ENCODE assay signal across 10 mouse cellular contexts in the genomic region with DNA sequence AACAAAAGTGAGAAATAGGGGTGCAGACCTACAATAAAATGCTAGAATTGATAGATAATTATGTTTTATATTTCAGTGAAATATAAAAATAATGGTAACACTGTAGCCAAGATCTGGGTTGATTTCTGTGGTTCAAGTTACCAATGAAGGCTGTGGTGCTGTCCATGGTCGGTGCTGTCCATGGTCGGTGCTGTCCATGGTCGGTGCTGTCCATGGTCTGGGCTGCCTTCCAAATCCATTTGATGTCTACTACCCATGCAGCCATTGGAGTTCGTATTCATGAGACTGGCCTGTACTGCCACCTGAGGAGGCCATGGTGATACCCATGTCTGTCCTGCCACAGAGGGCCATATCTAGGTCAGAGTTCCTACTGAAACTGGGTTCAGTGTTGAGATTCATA.
DNase-seq lines count a peak whose midpoint lies in the region; ATAC-seq and TF ChIP-seq lines count a peak whose summit lies in the region.
"Had no signal": no experiment of that assay in that cellular context is flagged by ENCODE, and none has a peak within 500 bp of the region (broad histone marks: within the 10 kb centered on the region; RNA-seq: fewer than 3 reads in every experiment).

No protein-coding gene starts in this region.

- WGBS in heart, embryonic 12.5 days = 64% methylated on average over 4 of the region's 4 CpGs
- 57% methylated on average over 4 of the region's 4 CpGs for WGBS in heart, adult 2 months
- WGBS in kidney, postnatal 0 days = 61% methylated on average over 4 of the region's 4 CpGs
- 73% methylated on average over 4 of the region's 4 CpGs for WGBS in hindbrain, embryonic 16.5 days

- no peaks in the 10 kb centered on the region for H3K36me3 ChIP-seq in heart, embryonic 12.5 days
- H3K36me3 ChIP-seq in heart, adult 2 months (ENCODE audit: control insufficient read depth, insufficient read depth, low read length) = no peaks in the 10 kb centered on the region
- H3K36me3 ChIP-seq in kidney, postnatal 0 days (ENCODE audit: insufficient read depth, low read length) = no peaks in the 10 kb centered on the region
- no peaks in the 10 kb centered on the region for H3K36me3 ChIP-seq in hindbrain, embryonic 16.5 days (ENCODE audit: control insufficient read depth, insufficient read depth, low read length)
- H3K36me3 ChIP-seq: neural tube, embryonic 12.5 days had no signal

- no peaks in the 10 kb centered on the region for H3K27me3 ChIP-seq in heart, embryonic 12.5 days (replicated peaks)
- no peaks in the 10 kb centered on the region for H3K27me3 ChIP-seq in heart, adult 2 months (ENCODE audit: control insufficient read depth, insufficient read depth, low read length)
- no peaks in the 10 kb centered on the region for H3K27me3 ChIP-seq in kidney, postnatal 0 days (ENCODE audit: insufficient read depth, low read length)
- H3K27me3 ChIP-seq in hindbrain, embryonic 16.5 days (replicated peaks; ENCODE audit: control insufficient read depth, insufficient read depth, low read length) = no peaks in the 10 kb centered on the region
- H3K27me3 ChIP-seq: neural tube, embryonic 12.5 days had no signal

- no peaks in the 10 kb centered on the region for H3K79me2 ChIP-seq in heart, adult 2 months (replicated peaks; ENCODE audit: control insufficient read depth, insufficient read depth, low read length)

- H3K4me1 ChIP-seq in heart, embryonic 12.5 days (replicated peaks) = no peaks in the 10 kb centered on the region
- H3K4me1 ChIP-seq in heart, adult 2 months (ENCODE audit: control insufficient read depth, insufficient read depth, low read length) = no peaks in the 10 kb centered on the region
- H3K4me1 ChIP-seq in kidney, postnatal 0 days (replicated peaks; ENCODE audit: insufficient read depth, low read length) = no peaks in the 10 kb centered on the region
- H3K4me1 ChIP-seq in hindbrain, embryonic 16.5 days (ENCODE audit: control insufficient read depth, insufficient read depth, low read depth, low read length) = no peaks in the 10 kb centered on the region
- H3K4me1 ChIP-seq: neural tube, embryonic 12.5 days had no signal

- intact Hi-C loops in heart, adult 2 months (cut with DNase I) = no loop called here

- no peak for DNase-seq in heart, adult 2 months
- peak; percentile 35 for DNase-seq in ovary, postnatal 10 days (ENCODE audit: low spot score)
- no peak for DNase-seq in ovary, adult 18-20 months (ENCODE audit: low spot score)
- peak; percentile 40 for DNase-seq in kidney, postnatal 0 days (ENCODE audit: low spot score)
- DNase-seq: cerebellum, adult 9-11 months had no signal

- TF ChIP-seq POLR2A in heart, adult 2 months (IDR thresholded peaks at IDR 0.05; ENCODE audit: insufficient read depth, low read depth, low read length) = no peak

- H3K9me3 ChIP-seq in heart, embryonic 12.5 days (replicated peaks) = no peaks in the 10 kb centered on the region
- H3K9me3 ChIP-seq in kidney, postnatal 0 days (replicated peaks; ENCODE audit: low read length) = no peaks in the 10 kb centered on the region
- H3K9me3 ChIP-seq in hindbrain, embryonic 16.5 days (ENCODE audit: control insufficient read depth, low read length) = no peaks in the 10 kb centered on the region
- H3K9me3 ChIP-seq: neural tube, embryonic 12.5 days had no signal

- no peak overlapping the region for H3K4me2 ChIP-seq in heart, embryonic 12.5 days
- H3K4me2 ChIP-seq in kidney, postnatal 0 days (ENCODE audit: low read length) = no peak overlapping the region
- no peak overlapping the region for H3K4me2 ChIP-seq in hindbrain, embryonic 16.5 days (ENCODE audit: low read length)
- H3K4me2 ChIP-seq: neural tube, embryonic 12.5 days had no signal

- ATAC-seq in heart, embryonic 12.5 days (ENCODE audit: insufficient number of reproducible peaks, low FRiP score) = peak; percentile 45; the same call in 1 of the 2 replicates
- ATAC-seq in kidney, postnatal 0 days (replicated peaks; ENCODE audit: low FRiP score, low read depth) = peak; percentile 80
- no peak for ATAC-seq in erythroblast, adult 5-6 weeks (replicated peaks; ENCODE audit: low FRiP score, poor library complexity, severe bottlenecking)
- ATAC-seq in megakaryocyte, adult 5-6 weeks (ENCODE audit: poor library complexity, severe bottlenecking) = no peak
- no peak for ATAC-seq in hindbrain, embryonic 16.5 days

- H3K27ac ChIP-seq in heart, embryonic 12.5 days (ENCODE audit: poor library complexity, severe bottlenecking) = no peak overlapping the region
- H3K27ac ChIP-seq in heart, adult 2 months = no peak overlapping the region
- no peak overlapping the region for H3K27ac ChIP-seq in kidney, postnatal 0 days
- H3K27ac ChIP-seq in hindbrain, embryonic 16.5 days (ENCODE audit: low read depth, low read length) = no peak overlapping the region
- H3K27ac ChIP-seq: neural tube, embryonic 12.5 days had no signal

- TF ChIP-seq CTCF in heart, adult 2 months (IDR thresholded peaks at IDR 0.05) = no peak
- TF ChIP-seq CTCF in kidney, postnatal 0 days (IDR thresholded peaks at IDR 0.05; ENCODE audit: low read depth) = peak; percentile 21; the same call in 1 of the 2 replicates

- H3K4me3 ChIP-seq in heart, embryonic 12.5 days = no peak overlapping the region
- no peak overlapping the region for H3K4me3 ChIP-seq in heart, adult 2 months
- H3K4me3 ChIP-seq in kidney, postnatal 0 days (replicated peaks; ENCODE audit: low read depth, low read length) = no peak overlapping the region
- no peak overlapping the region for H3K4me3 ChIP-seq in hindbrain, embryonic 16.5 days (ENCODE audit: low read length)
- H3K4me3 ChIP-seq: neural tube, embryonic 12.5 days had no signal

- no peak for TF ChIP-seq EP300 in heart, adult 2 months (IDR thresholded peaks at IDR 0.05; ENCODE audit: insufficient read depth, low read depth, low read length)

- H3K9ac ChIP-seq in heart, embryonic 12.5 days = no peak overlapping the region
- no peak overlapping the region for H3K9ac ChIP-seq in heart, adult 2 months (ENCODE audit: low read depth, low read length)
- no peak overlapping the region for H3K9ac ChIP-seq in kidney, postnatal 0 days (ENCODE audit: low read depth, low read length)
- no peak overlapping the region for H3K9ac ChIP-seq in hindbrain, embryonic 16.5 days (ENCODE audit: low read depth, low read length)
- H3K9ac ChIP-seq: neural tube, embryonic 12.5 days had no signal

Comparison
In these comparisons a context has a peak if more than half of its experiments do, and no peak if none do; other contexts are left out.
1. DNase-seq: peak in ovary, postnatal 10 days (single experiment) and kidney, postnatal 0 days (single experiment); none in heart, adult 2 months (0 of 2) and ovary, adult 18-20 months (single experiment).
2. ATAC-seq: peak in heart, embryonic 12.5 days (single experiment) and kidney, postnatal 0 days (single experiment); none in erythroblast, adult 5-6 weeks (single experiment), megakaryocyte, adult 5-6 weeks (single experiment) and hindbrain, embryonic 16.5 days (single experiment).